Mouse (Mus musculus) forebrain, postnatal 0 days (tissue): ENCODE measurements around the gene Sacs. TPM values are rescaled to one million over a fixed set of nuclear protein-coding genes. Genes with fewer than 3 reads are reported as not detected.

Experiments used
- ATAC-seq: fragments of 200-750 bp; cut with Nextera tagmentation; 2 replicates; pipeline ENCODE4 v1.8.0; 2017; ENCODE audit warnings: mild to moderate bottlenecking, moderate library complexity
- DNase-seq: peaks from one replicate; pipeline ENCODE4 v3.0.0-alpha.2; 2015
- H3K27ac ChIP-seq: fragments of 300-500 bp; sonication (generic); 2 replicates; pipeline ENCODE4 v1.5.1; 2014; ENCODE audit warnings: low read depth, mild to moderate bottlenecking, antibody characterized with exemption, low read length, moderate library complexity, mixed read lengths
- H3K27me3 ChIP-seq: fragments of 300-500 bp; sonication (generic); 2 replicates; pipeline ENCODE4 v1.6.1; 2014; ENCODE audit warnings: mild to moderate bottlenecking, low read length, mixed read lengths; ENCODE audit not compliant: insufficient read depth
- H3K36me3 ChIP-seq: fragments of 300-500 bp; sonication (generic); 2 replicates; pipeline ENCODE4 v1.6.1; 2014; ENCODE audit warnings: mild to moderate bottlenecking, moderate library complexity; ENCODE audit not compliant: insufficient read depth
- H3K4me1 ChIP-seq: fragments of 300-500 bp; sonication (generic); 2 replicates; pipeline ENCODE4 v1.6.1; 2014; ENCODE audit warnings: antibody characterized with exemption; ENCODE audit not compliant: insufficient read depth
- H3K4me2 ChIP-seq: fragments of 300-500 bp; sonication (generic); 2 replicates; pipeline ENCODE4 v1.6.1; 2014; ENCODE audit warnings: low read depth, mild to moderate bottlenecking, moderate library complexity
- H3K4me3 ChIP-seq: fragments of 300-500 bp; sonication (generic); 2 replicates; pipeline ENCODE4 v1.5.1; 2014; ENCODE audit warnings: low read depth, low read length, mixed read lengths
- H3K9ac ChIP-seq: fragments of 300-500 bp; sonication (generic); 2 replicates; pipeline ENCODE4 v1.6.1; 2014; ENCODE audit warnings: mild to moderate bottlenecking
- H3K9me3 ChIP-seq: fragments of 300-500 bp; sonication (generic); 2 replicates; pipeline ENCODE4 v1.6.1; 2016; ENCODE audit warnings: low read length
- CTCF ChIP-seq: sonication (generic); IDR thresholded peaks from 2 replicates; pipeline ENCODE4 v1.5.1; 2016; ENCODE audit warnings: antibody characterized with exemption, control low read depth, low read depth
- WGBS: fragments of 180-500 bp; shearing (Covaris S2); extraction: QIAGEN DNeasy Blood & Tissue Kit; methylation state at CpG from one replicate; pipeline ENCODE4 v1.1.7; 2014; 5-methylcytosine and 5-hydroxymethylcytosine counted together
- polyA plus RNA-seq: library from polyadenylated mRNA; unstranded; fragments of >200 nt; fragmentation: Nextera tagmentation; extraction: Ambion mirVana; gene quantifications from 2 replicates; pipeline ENCODE4 v1.2.1, GENCODE M21; 2015
- total RNA-seq: library from RNA; depleted of rRNA; stranded (reverse); fragments of >200 nt; gene quantifications from 2 replicates; pipeline ENCODE4 v1.2.3, GENCODE M21; 2014

Gene Sacs
- total and polyA plus RNA-seq, 2 experiments from 2014 or later, result 5.3 to 38.3 TPM

- Histone ChIP-seq H3K9me3 (no peaks in the 10 kb centered on the region), H3K4me2 (no peak overlapping the region), H3K9ac (no peak overlapping the region), H3K27ac (no peak overlapping the region), H3K36me3 (no peaks in the 10 kb centered on the region), H3K27me3 (no peaks in the 10 kb centered on the region), H3K4me3 (no peak overlapping the region), H3K4me1 (no peaks in the 10 kb centered on the region)
- 31% methylated on average over 6 of the region's 6 CpGs for WGBS
- no peak for TF ChIP-seq CTCF
- ATAC-seq (no peak), DNase-seq (no peak)
These were observed 84.2 kb downstream of the Sacs start for GRCm38 (mm10) chr14:61222506-61222905.

- no peak overlapping the region for H3K4me2 ChIP-seq
- H3K27me3 ChIP-seq, result no peaks in the 10 kb centered on the region
- ATAC-seq (no peak), DNase-seq (no peak)
- H3K9me3 ChIP-seq, result no peaks in the 10 kb centered on the region
- no peak for TF ChIP-seq CTCF
- no peak overlapping the region for H3K9ac ChIP-seq
- no peaks in the 10 kb centered on the region for H3K4me1 ChIP-seq
- WGBS, result 78% methylated on average over 4 of the region's 4 CpGs
- no peaks in the 10 kb centered on the region for H3K36me3 ChIP-seq
- H3K27ac ChIP-seq, result no peak overlapping the region
- H3K4me3 ChIP-seq, result no peak overlapping the region
These were observed 85.5 kb downstream of the Sacs start for GRCm38 (mm10) chr14:61223740-61224139.

GRCm38 (mm10) chr14:61224387-61225077, 86.3 kb downstream of the Sacs start:
- Histone ChIP-seq H3K9me3 (no peaks in the 10 kb centered on the region), H3K27ac (no peak overlapping the region), H3K27me3 (no peaks in the 10 kb centered on the region), H3K36me3 (no peaks in the 10 kb centered on the region), H3K4me1 (no peaks in the 10 kb centered on the region), H3K4me3 (no peak overlapping the region), H3K4me2 (no peak overlapping the region), H3K9ac (no peak overlapping the region)
- ATAC-seq, result peak; percentile 38; the same call in 1 of the 2 replicates
- WGBS, result 70% methylated on average over 5 of the region's 5 CpGs
- DNase-seq, result no peak
- TF ChIP-seq CTCF, result no peak

GRCm38 (mm10) chr14:61226151-61226550, 87.9 kb downstream of the Sacs start:
- TF ChIP-seq CTCF, result no peak
- ATAC-seq (no peak), DNase-seq (no peak)
- Histone ChIP-seq H3K27ac (no peak overlapping the region), H3K9me3 (no peaks in the 10 kb centered on the region), H3K4me3 (no peak overlapping the region), H3K27me3 (no peaks in the 10 kb centered on the region), H3K4me2 (no peak overlapping the region), H3K9ac (no peak overlapping the region), H3K36me3 (no peaks in the 10 kb centered on the region), H3K4me1 (no peaks in the 10 kb centered on the region)
- WGBS, result 72% methylated on average over 1 of the region's 1 CpGs

GRCm38 (mm10) chr14:61229763-61230162, 91.5 kb downstream of the Sacs start:
- Histone ChIP-seq H3K4me2 (no peak overlapping the region), H3K9ac (no peak overlapping the region), H3K9me3 (no peaks in the 10 kb centered on the region), H3K27me3 (no peaks in the 10 kb centered on the region), H3K4me3 (no peak overlapping the region), H3K36me3 (no peaks in the 10 kb centered on the region), H3K27ac (no peak overlapping the region), H3K4me1 (no peaks in the 10 kb centered on the region)
- WGBS, result 90% methylated on average over 5 of the region's 5 CpGs
- ATAC-seq, result no peak
- no peak for DNase-seq
- TF ChIP-seq CTCF, result no peak

GRCm38 (mm10) chr14:61230179-61230578, 91.9 kb downstream of the Sacs start:
- H3K27ac ChIP-seq, result no peak overlapping the region
- DNase-seq, result no peak
- WGBS, result 95% methylated on average over 4 of the region's 4 CpGs
- no peaks in the 10 kb centered on the region for H3K36me3 ChIP-seq
- no peaks in the 10 kb centered on the region for H3K27me3 ChIP-seq
- no peaks in the 10 kb centered on the region for H3K9me3 ChIP-seq
- H3K4me2 ChIP-seq, result no peak overlapping the region
- H3K4me1 ChIP-seq, result no peaks in the 10 kb centered on the region
- ATAC-seq, result no peak
- TF ChIP-seq CTCF, result no peak
- H3K9ac ChIP-seq, result no peak overlapping the region
- no peak overlapping the region for H3K4me3 ChIP-seq

GRCm38 (mm10) chr14:61232016-61232568, 93.8 kb downstream of the Sacs start:
- no peak for TF ChIP-seq CTCF
- Histone ChIP-seq H3K27ac (no peak overlapping the region), H3K4me2 (no peak overlapping the region), H3K4me1 (no peaks in the 10 kb centered on the region), H3K27me3 (no peaks in the 10 kb centered on the region), H3K4me3 (no peak overlapping the region), H3K36me3 (no peaks in the 10 kb centered on the region), H3K9me3 (no peaks in the 10 kb centered on the region), H3K9ac (no peak overlapping the region)
- WGBS, result 48% methylated on average over 13 of the region's 13 CpGs
- ATAC-seq (peak; percentile 43; the same call in 1 of the 2 replicates), DNase-seq (peak; percentile 53)
